Mouse (Mus musculus) stomach, postnatal 0 days (tissue): ENCODE measurements around the gene Reg4.

Experiments
- CTCF ChIP-seq: IDR thresholded peaks from 2 replicates; pipeline ENCODE4 v1.5.1; 2016; ENCODE audit warnings: antibody characterized with exemption, low read depth, mild to moderate bottlenecking, moderate library complexity
- EP300 ChIP-seq: optimal IDR thresholded peaks from 2 replicates; pipeline ENCODE3; 2016; ENCODE audit warnings: antibody characterized with exemption

DNA sequence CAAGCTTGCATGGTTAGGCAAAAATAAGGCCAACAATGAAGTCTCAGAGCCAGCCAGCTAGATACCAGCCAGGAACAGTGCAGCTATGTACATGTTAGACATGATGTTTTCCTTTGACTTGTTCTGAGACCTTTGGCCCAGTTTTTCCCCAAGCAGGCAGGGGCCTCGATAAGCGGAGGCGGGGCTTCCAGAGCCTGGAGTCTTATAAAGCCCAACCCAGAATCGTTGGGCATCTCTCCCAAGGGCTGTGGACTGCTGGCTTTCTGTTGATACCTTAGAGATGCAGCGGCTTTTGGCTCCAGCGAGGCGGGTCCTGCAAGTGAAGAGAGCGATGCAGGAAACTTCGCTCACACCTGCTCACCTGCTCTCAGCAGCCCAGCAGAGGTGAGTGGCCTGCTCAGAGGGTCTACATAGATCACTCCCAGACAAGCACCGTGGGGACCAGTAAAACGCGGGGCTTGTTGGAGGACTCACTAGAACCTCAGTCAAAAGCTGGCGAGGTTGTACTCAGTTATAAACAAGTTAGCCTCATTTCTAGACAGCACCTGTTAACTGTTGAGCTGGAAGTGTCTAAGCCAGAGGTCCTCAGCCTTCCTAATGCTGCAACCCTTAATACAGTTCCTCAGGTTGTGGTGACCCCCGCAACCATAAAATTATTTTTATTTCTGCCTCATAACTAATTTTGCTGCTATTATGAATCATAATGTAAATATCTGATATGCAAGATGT lies 58.4 kb downstream of the Reg4 start, which contains the start of gene Hmgcs2:
- TF ChIP-seq CTCF, result no peak
- TF ChIP-seq EP300, result no peak
